Mouse (Mus musculus): ENCODE measurements around the gene Patj. TPM values are rescaled to one million over a fixed set of nuclear protein-coding genes. Genes with fewer than 3 reads are reported as not detected.

Patj gene
- total RNA-seq, 2 experiments from 2014 or later, result 2.4 to 6.2 TPM

GRCm38 (mm10) chr4:98666451-98666850, 270.9 kb downstream of the Patj start:
- H3K27ac ChIP-seq, result no peak overlapping the region

DNA sequence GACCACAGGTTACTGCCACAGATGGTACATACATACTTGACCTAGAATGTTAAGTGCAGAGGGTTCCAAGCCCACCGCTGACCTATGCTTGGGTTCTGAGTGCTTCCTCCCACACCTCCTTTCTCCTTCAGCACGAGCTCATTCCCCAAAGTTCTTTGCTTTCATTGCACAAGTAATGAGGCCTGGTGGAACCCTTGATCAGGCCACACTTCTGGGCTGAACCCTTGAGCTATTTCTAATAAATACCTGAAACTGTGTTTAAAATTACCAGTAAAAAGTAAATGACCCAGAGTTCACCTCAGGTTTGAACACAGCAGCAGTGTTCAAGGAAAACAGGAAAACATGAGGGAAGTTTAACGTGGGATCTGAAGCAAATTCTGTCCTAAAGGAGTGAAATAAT, 271.4 kb downstream of the Patj start:
- no peak for DNase-seq
- no peak for TF ChIP-seq CTCF (IDR thresholded peaks at IDR 0.05)
- Histone ChIP-seq H3K27ac (no peak overlapping the region), H3K4me3 (no peak overlapping the region)
- intact Hi-C loops (cut with DNase I), result no loop called here

More at GRCm38 (mm10) chr4:98666451-98666850, 270.9 kb downstream of the Patj start:
- TF ChIP-seq CTCF (IDR thresholded peaks at IDR 0.05), result no peak
- intact Hi-C loops (cut with DNase I), result no loop called here
- no peak overlapping the region for H3K4me3 ChIP-seq
- DNase-seq, result no peak

- Histone ChIP-seq H3K4me3 (no peak overlapping the region), H3K27ac (no peak overlapping the region)
- intact Hi-C loops (cut with DNase I), result no loop called here
- TF ChIP-seq CTCF (IDR thresholded peaks at IDR 0.05), result no peak
- no peak for DNase-seq
Observed at GRCm38 (mm10) chr4:98677506-98677905, 281.9 kb downstream of the Patj start.

- intact Hi-C loops (cut with DNase I), result no loop called here
- Histone ChIP-seq H3K27ac (no peak overlapping the region), H3K4me3 (no peak overlapping the region)
- TF ChIP-seq CTCF (IDR thresholded peaks at IDR 0.05), result no peak
- no peak for DNase-seq
Observed at GRCm38 (mm10) chr4:98686678-98687267, 291.2 kb downstream of the Patj start.

DNA sequence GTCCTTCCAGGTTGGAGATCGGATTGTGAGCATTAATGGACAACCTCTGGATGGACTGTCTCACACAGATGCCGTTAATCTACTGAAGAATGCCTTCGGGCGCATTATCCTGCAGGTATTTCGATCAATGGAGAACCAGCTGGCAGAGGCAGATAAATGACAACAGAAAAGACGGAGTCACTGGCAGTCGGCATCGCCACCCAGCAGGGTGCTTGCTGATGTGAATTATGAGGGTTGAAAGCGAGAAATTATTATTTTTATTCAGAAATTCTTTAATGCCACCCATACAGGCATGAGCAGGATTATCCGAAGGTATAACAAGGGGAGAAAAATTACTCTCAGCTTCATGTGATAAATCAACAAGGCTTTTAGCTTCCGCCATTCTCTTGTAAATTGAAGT, 292.5 kb downstream of the Patj start:
- Histone ChIP-seq H3K27ac (no peak overlapping the region), H3K4me3 (no peak overlapping the region)
- no peak for DNase-seq
- TF ChIP-seq CTCF (IDR thresholded peaks at IDR 0.05), result no peak
- intact Hi-C loops (cut with DNase I), result no loop called here

DNA sequence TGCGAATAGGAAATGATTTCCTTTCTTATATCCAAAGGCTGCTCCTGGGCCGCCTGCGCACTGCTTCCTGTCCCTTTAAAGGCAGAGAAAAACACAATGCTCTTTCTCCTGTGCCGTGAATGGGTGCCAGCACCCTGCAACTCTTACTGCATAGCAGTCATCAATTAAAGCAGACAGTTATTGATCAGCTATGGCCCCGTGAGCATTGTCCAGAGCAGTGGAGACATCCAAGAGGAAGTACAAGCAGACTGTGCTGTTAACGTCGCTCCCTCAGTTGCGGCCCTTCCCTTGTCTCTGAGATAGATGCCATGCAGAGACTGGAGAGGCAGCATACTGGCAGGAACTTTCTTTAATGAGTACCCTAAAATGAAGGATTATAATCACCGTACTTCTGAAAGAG, 292.9 kb downstream of the Patj start:
- intact Hi-C loops (cut with DNase I), result no loop called here
- no peak overlapping the region for H3K4me3 ChIP-seq
- no peak for DNase-seq
- TF ChIP-seq CTCF (IDR thresholded peaks at IDR 0.05), result no peak
- no peak overlapping the region for H3K27ac ChIP-seq

GRCm38 (mm10) chr4:98689988-98690387, 294.4 kb downstream of the Patj start:
- intact Hi-C loops (cut with DNase I), result no loop called here
- no peak overlapping the region for H3K27ac ChIP-seq
- peak; percentile 44; the same call in 1 of the 2 replicates for TF ChIP-seq CTCF (IDR thresholded peaks at IDR 0.05)
- H3K4me3 ChIP-seq, result no peak overlapping the region
- DNase-seq, result no peak

DNA sequence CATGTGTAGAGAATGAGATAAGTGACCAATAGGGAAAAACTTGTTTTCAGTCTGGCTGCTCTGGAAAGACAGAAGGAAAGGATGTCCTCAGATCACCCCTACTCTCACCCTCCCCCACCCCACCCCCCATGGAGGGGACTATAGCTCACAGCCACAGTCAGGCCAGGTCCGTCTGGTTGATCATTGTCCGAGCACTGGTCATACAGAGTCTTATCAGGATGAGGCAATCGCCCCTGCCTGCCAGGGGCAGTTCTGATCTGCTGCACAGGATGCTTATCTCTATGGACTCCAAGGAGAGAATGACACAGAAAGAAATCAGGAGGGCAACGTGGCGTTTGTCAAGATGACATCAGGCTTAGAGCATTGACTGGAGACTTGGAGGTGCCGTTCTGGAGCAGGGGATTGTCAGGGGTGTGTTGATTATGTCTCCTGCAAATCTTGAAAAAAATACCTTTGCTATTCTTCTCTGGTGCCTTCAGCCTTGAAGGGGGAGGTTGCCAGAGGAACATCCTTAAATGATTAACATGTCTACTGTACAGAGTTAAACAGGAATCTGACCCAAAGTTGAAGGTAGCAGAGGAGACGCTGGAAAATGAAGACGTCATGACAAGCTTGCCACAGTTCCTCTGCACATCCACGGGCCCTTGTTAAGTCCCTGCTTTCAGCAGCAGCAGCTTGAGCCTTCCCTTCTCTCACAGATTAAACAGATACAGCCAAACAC, 298.0 kb downstream of the Patj start:
- no peak for TF ChIP-seq CTCF (IDR thresholded peaks at IDR 0.05)
- no peak for DNase-seq
- intact Hi-C loops (cut with DNase I), result no loop called here
- H3K4me3 ChIP-seq, result no peak overlapping the region
- no peak overlapping the region for H3K27ac ChIP-seq

DNA sequence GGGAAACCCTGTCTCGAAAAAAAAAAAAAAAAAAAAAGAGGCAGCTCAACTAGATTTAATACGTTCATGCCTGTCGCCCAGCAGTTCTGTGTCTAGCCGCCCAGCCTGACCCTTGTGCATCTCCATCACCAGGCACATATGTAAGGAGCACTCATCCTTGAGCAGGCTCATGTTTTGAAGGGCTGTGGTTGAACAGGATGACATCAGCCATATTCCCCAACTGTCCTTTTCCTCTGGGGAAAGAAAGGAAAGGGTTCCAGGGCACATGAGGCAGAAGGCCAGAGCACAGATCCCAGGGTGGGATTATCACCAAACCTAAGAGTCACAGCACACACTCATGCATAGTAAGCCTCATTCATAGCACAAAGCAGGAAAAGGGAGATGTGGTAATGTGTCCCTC, 302.3 kb downstream of the Patj start:
- Histone ChIP-seq H3K27ac (no peak overlapping the region), H3K4me3 (no peak overlapping the region)
- no peak for TF ChIP-seq CTCF (IDR thresholded peaks at IDR 0.05)
- no peak for DNase-seq
- intact Hi-C loops (cut with DNase I), result no loop called here

GRCm38 (mm10) chr4:98698921-98699320, 303.3 kb downstream of the Patj start:
- Histone ChIP-seq H3K27ac (no peak overlapping the region), H3K4me3 (no peak overlapping the region)
- TF ChIP-seq CTCF (IDR thresholded peaks at IDR 0.05), result no peak
- no peak for DNase-seq
- intact Hi-C loops (cut with DNase I), result no loop called here

- intact Hi-C loops (cut with DNase I), result loop anchor here (5.0 kb wide), 1 partner anchor 948 kb away; no protein-coding TSS in a partner anchor
- no peak overlapping the region for H3K27ac ChIP-seq
- TF ChIP-seq CTCF (IDR thresholded peaks at IDR 0.05), result no peak
- H3K4me3 ChIP-seq, result no peak overlapping the region
- no peak for DNase-seq
Observed at GRCm38 (mm10) chr4:98700156-98700555, 304.6 kb downstream of the Patj start.

DNA sequence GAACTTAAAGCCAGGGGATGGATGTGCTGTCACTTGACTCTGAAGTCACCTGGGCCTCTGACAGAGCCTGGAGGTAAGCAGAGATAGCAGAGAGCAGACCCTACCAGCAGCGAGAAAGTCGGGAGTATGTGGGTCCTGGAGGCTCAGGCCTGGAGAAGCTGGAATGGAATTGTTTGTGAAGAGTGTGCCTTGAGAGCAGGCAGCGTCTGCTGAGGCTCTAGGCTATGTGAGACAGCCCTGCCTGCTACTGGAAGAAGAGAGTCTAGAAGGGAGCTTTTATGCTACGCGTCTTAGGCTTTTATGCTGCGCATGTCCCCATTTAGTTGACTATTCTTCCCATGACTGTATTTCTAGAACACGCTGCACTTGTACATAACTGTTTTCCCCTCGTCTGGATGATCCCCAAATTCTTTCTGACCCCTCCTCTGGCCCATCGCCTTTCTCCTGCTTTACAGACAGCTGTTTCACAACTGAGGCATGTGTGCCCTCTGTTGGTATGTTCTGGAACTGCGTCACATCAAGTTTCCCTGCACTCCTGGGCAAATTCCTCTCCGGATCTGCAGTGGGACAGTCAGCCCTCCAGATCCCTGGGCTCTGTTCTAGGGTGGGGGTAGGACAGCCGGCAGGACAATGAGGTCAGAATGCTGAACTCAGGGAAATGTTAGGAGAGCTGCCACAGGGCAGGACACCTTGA, 306.8 kb downstream of the Patj start:
- TF ChIP-seq CTCF (IDR thresholded peaks at IDR 0.05), result peak; percentile 82

GRCm38 (mm10) chr4:98710891-98711290, 315.3 kb downstream of the Patj start:
- intact Hi-C loops (cut with DNase I), result no loop called here
- no peak for TF ChIP-seq CTCF (IDR thresholded peaks at IDR 0.05)
- no peak overlapping the region for H3K27ac ChIP-seq

More for the DNA sequence above, 306.8 kb downstream of the Patj start:
- intact Hi-C loops (cut with DNase I), result loop anchor here (1.0 to 5.0 kb wide), 2 partner anchors 157 to 950 kb away; no protein-coding TSS in a partner anchor
- Histone ChIP-seq H3K27ac (no peak overlapping the region), H3K4me3 (no peak overlapping the region)
- DNase-seq, result peak; percentile 73

More at GRCm38 (mm10) chr4:98710891-98711290, 315.3 kb downstream of the Patj start:
- no peak overlapping the region for H3K4me3 ChIP-seq
- DNase-seq, result no peak

All from gastrocnemius, adult 2 months (tissue).